Mouse (Mus musculus) testis, adult 2 months (tissue): ENCODE measurements around the gene Coro2a. TPM values are rescaled to one million over a fixed set of nuclear protein-coding genes. Genes with fewer than 3 reads are reported as not detected.

ENCODE experiments used
- H3K27ac ChIP-seq: fragments of 200-500 bp; 2 replicates; pipeline ENCODE4 v1.5.1; 2012; ENCODE audit warnings: low read depth, low read length; ENCODE audit not compliant: control insufficient read depth, insufficient read depth
- H3K27me3 ChIP-seq: fragments of 200-500 bp; 2 replicates; pipeline ENCODE4 v1.6.1; 2012; ENCODE audit warnings: mild to moderate bottlenecking, low read length, moderate library complexity; ENCODE audit not compliant: control insufficient read depth, insufficient read depth
- H3K36me3 ChIP-seq: fragments of 200-500 bp; 2 replicates; pipeline ENCODE4 v1.6.1; 2012; ENCODE audit warnings: mild to moderate bottlenecking, low read length; ENCODE audit not compliant: control insufficient read depth, insufficient read depth
- H3K4me1 ChIP-seq: fragments of 200-500 bp; 2 replicates; pipeline ENCODE4 v1.6.1; 2012; ENCODE audit warnings: low read length; ENCODE audit not compliant: control insufficient read depth, insufficient read depth
- H3K4me3 ChIP-seq: fragments of 200-500 bp; 2 replicates; pipeline ENCODE4 v1.5.1; 2012; ENCODE audit warnings: low read depth, mild to moderate bottlenecking, low read length, moderate library complexity, mixed read lengths; ENCODE audit not compliant: control insufficient read depth
- CTCF ChIP-seq: fragments of 200-500 bp; IDR thresholded peaks from 2 replicates; pipeline ENCODE4 v1.5.1; 2012; ENCODE audit warnings: low read depth, mild to moderate bottlenecking, inconsistent platforms, low read length, moderate library complexity; ENCODE audit not compliant: control insufficient read depth, insufficient read depth, insufficient replicate concordance
- POLR2A ChIP-seq: fragments of 200-500 bp; IDR thresholded peaks from 2 replicates; pipeline ENCODE4 v1.6.1; 2012; ENCODE audit warnings: low read depth, mild to moderate bottlenecking, inconsistent platforms, low read length, moderate library complexity; ENCODE audit not compliant: control insufficient read depth
- polyA plus RNA-seq: library from polyadenylated mRNA; depleted of rRNA; stranded (reverse); fragments of >200 nt; gene quantifications from 2 replicates; pipeline ENCODE4 v1.2.3, GENCODE M21; 2012

Gene Coro2a
- polyA plus RNA-seq, 1 experiment, result 139 TPM

DNA sequence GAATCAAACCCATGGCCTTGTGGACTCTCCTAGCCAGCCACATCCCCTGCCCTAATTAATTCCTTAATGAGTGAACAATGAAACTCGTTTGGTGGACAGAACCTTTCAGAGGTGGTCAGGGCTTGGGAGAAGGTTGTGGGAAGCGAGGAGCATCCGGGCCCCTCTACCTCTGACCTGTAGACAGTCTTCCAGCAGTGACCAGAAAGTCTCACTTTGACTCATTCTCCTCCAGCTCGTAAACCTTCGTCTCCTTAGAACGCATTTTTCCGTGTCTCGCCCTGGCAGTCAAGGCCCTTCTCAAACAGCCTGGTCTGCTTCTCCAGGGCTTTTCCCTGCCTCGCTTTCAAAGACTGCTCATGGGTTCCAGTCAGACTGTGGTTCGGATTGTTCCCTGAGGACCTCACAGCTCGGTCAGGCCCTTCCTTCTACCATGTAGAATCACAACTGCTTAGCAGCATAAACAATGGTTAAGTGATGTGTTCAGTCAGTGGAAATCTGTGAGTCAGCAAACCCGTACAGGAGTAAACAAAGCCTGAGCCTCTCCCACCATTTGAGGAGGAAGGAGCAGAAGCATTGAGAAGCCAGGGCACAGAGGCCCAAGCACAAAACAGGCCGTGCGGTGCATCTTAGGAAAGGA, 41.8 kb downstream of the Coro2a start:
- no peak for TF ChIP-seq CTCF
- no peak for TF ChIP-seq POLR2A
- H3K36me3 ChIP-seq, result no peaks in the 10 kb centered on the region
- H3K27ac ChIP-seq, result no peak overlapping the region

DNA sequence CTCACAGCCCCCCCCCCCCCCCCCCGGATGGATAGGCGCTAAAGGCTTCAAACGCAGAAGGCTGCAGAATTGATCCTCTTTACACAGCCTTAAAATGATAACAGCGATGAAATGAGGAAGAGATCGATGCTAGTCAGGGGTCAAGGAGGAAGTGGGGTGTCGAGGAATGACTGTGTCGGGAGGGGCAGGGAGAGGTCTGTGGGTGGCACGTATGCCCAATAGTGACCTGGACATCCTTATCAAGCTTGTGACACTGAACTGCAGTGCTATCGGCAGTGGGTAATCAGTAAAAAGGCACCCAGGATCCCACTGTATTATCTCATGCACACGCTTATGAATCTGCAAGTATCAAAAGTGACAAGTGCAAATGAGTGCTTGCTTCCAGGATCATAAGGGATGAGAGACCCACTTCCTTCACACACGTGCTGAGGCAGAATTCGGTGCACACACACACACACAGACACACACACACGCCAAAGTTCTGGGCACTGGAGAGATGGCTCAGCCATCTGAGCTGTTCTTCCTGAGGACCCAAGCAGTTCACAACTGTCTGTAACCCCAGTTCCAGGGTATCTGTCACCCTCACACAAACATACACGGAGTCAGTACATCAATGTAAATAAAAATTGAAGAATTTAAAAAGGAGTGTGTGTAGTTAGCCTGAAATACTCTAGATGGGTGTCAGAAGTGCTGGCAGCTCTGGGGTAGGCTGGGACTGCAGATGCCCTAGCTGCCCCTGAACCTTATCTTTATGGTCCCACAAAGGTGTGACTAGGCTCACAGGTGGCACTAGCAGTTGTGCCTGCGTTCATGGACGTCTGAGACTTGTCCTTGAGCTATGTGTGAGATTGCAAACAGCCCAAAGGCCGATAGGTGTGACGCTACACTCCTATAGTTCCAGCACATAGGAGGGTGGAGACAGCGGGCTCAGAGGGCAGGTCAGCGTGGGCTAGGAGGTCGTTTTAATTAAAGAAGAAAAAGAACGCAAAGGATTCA, 43.0 kb downstream of the Coro2a start:
- no peak overlapping the region for H3K4me3 ChIP-seq
- H3K27ac ChIP-seq, result no peak overlapping the region
- H3K36me3 ChIP-seq, result no peaks in the 10 kb centered on the region
- no peaks in the 10 kb centered on the region for H3K27me3 ChIP-seq
- TF ChIP-seq CTCF (no peak), POLR2A (no peak)
- H3K4me1 ChIP-seq, result peaks cover 10% of the 10 kb centered on the region

More for the DNA sequence above, 41.8 kb downstream of the Coro2a start:
- Histone ChIP-seq H3K4me3 (no peak overlapping the region), H3K4me1 (peaks cover 9% of the 10 kb centered on the region), H3K27me3 (no peaks in the 10 kb centered on the region)

DNA sequence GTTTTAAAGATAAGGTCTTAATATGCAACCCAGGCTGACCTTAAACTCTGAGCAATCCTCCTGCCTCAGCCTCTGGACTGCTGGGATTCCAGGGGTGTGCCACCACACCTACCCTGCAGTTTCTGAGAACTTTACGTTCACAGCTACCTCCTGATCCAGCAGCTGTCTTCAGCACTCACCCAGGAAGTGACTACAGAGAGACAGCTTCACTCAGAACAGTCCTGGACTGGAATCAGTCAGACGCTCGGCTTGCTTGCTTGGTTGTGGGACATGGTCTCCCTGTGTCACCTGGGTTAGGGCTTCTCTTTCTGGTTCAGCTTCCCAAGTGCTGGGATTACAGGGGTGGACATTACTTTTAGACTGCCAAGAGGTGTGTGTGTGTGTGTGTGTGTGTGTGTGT, 45.1 kb downstream of the Coro2a start:
- no peak overlapping the region for H3K4me3 ChIP-seq
- TF ChIP-seq CTCF, result no peak
- no peak for TF ChIP-seq POLR2A

DNA sequence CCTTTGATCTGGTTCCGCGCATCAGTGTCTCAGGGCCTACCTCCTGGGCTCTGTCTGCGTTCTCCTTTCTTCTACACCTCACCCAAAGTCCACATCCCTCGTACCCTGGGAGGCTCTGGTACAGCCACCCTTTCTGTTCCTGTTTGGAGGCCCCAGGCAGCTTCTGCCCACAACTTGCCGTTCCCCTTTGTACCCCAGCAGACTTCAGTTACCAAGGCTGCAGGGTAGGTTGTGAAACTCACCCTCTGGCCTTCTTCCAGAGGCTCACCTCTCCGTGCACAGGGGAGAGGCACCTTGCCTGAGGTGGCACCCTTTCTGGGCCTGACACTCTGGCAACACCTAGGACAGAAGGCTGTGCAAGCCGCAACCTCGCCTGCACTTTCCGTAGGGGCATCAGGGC, 46.2 kb downstream of the Coro2a start:
- no peak overlapping the region for H3K4me3 ChIP-seq
- TF ChIP-seq CTCF (no peak), POLR2A (no peak)
- peaks cover 4% of the 10 kb centered on the region; the same call in 1 of the 2 replicates for H3K4me1 ChIP-seq
- H3K36me3 ChIP-seq, result no peaks in the 10 kb centered on the region
- H3K27me3 ChIP-seq, result no peaks in the 10 kb centered on the region
- H3K27ac ChIP-seq, result no peak overlapping the region

More for the DNA sequence above, 45.1 kb downstream of the Coro2a start:
- H3K27me3 ChIP-seq, result no peaks in the 10 kb centered on the region
- H3K4me1 ChIP-seq, result peaks cover 4% of the 10 kb centered on the region; the same call in 1 of the 2 replicates
- H3K36me3 ChIP-seq, result no peaks in the 10 kb centered on the region
- no peak overlapping the region for H3K27ac ChIP-seq

DNA sequence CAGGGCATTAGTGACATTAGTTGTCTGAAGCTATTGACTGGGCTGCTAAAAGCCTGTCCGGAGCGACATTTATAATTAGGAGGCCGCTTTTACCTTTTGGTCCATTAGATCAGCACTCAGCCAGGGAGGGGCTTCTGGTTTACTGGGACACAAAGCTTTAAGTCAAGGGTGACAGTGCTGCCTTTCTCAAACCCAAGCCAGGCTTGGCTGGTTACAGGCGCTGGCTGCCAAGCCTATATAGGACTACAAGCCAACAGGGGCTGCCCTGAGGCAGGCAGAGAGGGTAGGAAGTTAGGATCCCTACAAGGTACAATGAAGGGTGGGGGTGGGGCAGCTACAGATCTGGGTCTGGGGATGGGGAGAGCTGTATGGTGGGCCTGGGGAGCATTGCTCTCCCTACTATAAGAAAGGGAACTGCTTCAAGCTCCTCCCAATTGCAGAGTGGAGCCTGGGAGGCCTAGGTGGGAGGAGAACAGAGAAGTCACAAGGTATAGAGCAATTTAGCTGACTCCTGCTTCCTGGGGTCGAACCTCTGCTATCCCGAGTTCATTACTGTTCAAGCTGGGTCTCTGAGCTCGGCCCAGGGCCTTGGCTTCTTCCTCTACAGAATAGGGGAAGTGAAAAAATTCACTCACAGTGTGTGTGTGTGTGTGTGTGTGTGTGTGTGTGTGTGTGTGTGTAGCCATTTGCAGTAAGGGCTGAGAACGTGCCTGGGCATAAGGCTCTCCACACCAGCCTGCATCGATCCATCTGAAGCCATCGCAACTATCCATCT, 47.5 kb downstream of the Coro2a start:
- Histone ChIP-seq H3K36me3 (no peaks in the 10 kb centered on the region), H3K4me3 (no peak overlapping the region), H3K27ac (no peak overlapping the region; the same call in 1 of the 2 replicates), H3K27me3 (no peaks in the 10 kb centered on the region), H3K4me1 (peaks cover 4% of the 10 kb centered on the region; the same call in 1 of the 2 replicates)
- TF ChIP-seq POLR2A, result no peak
- no peak for TF ChIP-seq CTCF

DNA sequence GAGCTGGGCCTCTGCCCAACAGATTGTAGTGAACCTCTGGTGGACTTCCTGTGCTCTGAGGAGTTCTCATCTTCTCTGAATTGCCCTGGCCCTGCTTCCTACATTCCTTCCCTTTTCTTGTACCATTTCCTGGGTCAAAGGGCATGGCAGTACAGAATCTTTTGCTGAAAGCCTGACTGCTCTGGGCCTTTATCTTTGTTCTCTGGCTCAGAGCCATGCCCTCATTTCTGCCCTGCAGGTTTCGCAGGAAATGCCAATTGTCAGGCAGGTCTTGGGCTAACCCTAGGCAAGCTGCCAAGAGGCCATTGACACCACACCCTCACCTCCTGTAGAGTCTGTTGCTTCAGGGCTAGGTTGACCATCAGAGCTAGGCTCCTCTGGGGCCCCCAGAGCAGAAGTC, 48.1 kb downstream of the Coro2a start:
- H3K27me3 ChIP-seq, result no peaks in the 10 kb centered on the region
- H3K4me1 ChIP-seq, result peaks cover 4% of the 10 kb centered on the region; the same call in 1 of the 2 replicates
- TF ChIP-seq POLR2A (no peak), CTCF (no peak)
- no peak overlapping the region for H3K4me3 ChIP-seq
- H3K36me3 ChIP-seq, result no peaks in the 10 kb centered on the region
- peak overlapping the region; percentile 26; the same call in 1 of the 2 replicates for H3K27ac ChIP-seq

DNA sequence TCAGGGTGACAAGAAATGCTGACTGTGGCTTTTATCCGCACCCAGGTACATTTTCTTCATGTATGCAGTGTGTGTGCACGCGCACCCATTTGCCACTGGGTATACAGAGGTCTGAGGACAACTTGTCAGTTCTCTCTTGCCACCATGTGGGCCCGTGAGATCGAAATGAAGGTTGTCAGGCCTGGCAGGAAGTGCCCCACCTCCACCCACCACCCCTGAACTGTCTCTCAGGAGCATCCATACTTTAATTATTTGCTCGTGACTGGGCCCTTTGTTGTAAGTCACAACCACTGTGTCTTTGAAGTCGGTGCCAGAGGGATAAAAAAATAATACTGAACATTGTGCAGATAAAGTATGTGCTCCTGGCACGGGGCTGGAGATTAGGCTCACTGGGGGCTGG, 51.6 kb downstream of the Coro2a start:
- no peak overlapping the region for H3K27ac ChIP-seq
- no peak for TF ChIP-seq CTCF
- TF ChIP-seq POLR2A, result no peak

More for the DNA sequence above, 51.6 kb downstream of the Coro2a start:
- no peak overlapping the region for H3K4me3 ChIP-seq
- no peaks in the 10 kb centered on the region for H3K36me3 ChIP-seq
- no peaks in the 10 kb centered on the region for H3K27me3 ChIP-seq
- peaks cover 2% of the 10 kb centered on the region; the same call in 1 of the 2 replicates for H3K4me1 ChIP-seq
